Mouse (Mus musculus): Measurements from ENCODE around the gene Zfp637. TPM values are rescaled to one million over a fixed set of nuclear protein-coding genes. Genes with fewer than 3 reads are reported as not detected.
"Not testable (repeated sequence)": the region's sequence is repeated elsewhere in the genome, so short reads cannot be mapped to it uniquely, and the experiment has no call there.

The Zfp637 gene
- polyA plus RNA-seq, 1 experiment from 2014 or later, result 110 TPM

DNA sequence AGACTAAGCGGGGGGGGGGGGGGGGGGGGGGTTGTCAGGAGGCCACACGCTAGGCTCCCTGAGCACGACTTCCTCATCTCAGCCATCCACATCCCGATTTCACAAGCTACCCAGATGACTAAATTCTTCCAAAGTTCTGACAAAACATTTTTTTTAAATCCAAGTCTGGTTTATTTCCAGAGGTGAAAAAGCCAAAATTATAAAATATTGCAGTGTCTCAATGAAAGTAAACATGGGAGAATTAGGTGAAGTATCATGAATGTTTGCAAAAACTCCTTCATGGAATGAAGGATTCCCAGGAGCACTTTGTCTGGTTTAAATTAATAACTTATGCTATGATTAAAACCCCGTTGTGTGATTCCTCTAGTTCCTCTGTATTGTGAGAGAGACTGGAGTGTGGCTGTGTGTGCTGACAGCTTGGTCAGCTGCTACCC is 23.9 kb upstream of the Zfp637 start:
- no peak overlapping the region for H3K9ac ChIP-seq (ENCODE audit: low read depth, low read length)
- no peaks in the 10 kb centered on the region for H3K27me3 ChIP-seq (ENCODE audit: control insufficient read depth, insufficient read depth, low read length)
- H3K36me3 ChIP-seq (ENCODE audit: control insufficient read depth, insufficient read depth, low read length), result no peaks in the 10 kb centered on the region
- no peaks in the 10 kb centered on the region for H3K4me1 ChIP-seq (ENCODE audit: control insufficient read depth, insufficient read depth, low read length)
- ATAC-seq (ENCODE audit: low FRiP score, low TSS enrichment), result no peak
- no peak overlapping the region for H3K4me2 ChIP-seq (replicated peaks; ENCODE audit: low read depth, low read length)
- WGBS, result 79% methylated on average over 4 of the region's 5 CpGs
- no peak overlapping the region for H3K27ac ChIP-seq (ENCODE audit: low read depth, low read length)
- H3K4me3 ChIP-seq (ENCODE audit: low read length), result no peak overlapping the region
- H3K9me3 ChIP-seq (ENCODE audit: control insufficient read depth, low read length), result no peaks in the 10 kb centered on the region

DNA sequence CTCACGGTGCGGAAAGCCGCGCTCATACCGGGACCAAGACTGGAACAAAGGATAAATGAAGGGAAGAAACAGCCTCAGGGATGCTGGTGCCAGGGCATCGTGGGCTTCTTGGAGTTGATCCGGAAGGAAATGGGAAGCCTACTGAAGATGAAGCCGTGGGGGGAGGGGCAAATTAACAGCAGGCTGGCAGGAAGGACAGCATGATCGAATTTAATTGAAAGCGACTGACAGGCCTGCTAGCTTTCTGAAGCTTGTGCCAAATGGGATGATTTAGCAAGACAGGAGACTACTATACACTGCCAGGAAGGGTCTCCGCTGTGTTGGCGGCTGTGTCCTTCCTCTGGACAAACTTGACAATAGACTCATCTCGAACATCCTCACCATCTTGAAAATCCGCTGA is 20.7 kb upstream of the Zfp637 start:
- Histone ChIP-seq H3K27ac (ENCODE audit: low read depth, low read length) (no peak overlapping the region), H3K36me3 (ENCODE audit: control insufficient read depth, insufficient read depth, low read length) (no peaks in the 10 kb centered on the region), H3K9ac (ENCODE audit: low read depth, low read length) (no peak overlapping the region), H3K4me1 (ENCODE audit: control insufficient read depth, insufficient read depth, low read length) (no peaks in the 10 kb centered on the region), H3K4me2 (replicated peaks; ENCODE audit: low read depth, low read length) (no peak overlapping the region), H3K9me3 (ENCODE audit: control insufficient read depth, low read length) (no peaks in the 10 kb centered on the region), H3K4me3 (ENCODE audit: low read length) (no peak overlapping the region), H3K27me3 (ENCODE audit: control insufficient read depth, insufficient read depth, low read length) (no peaks in the 10 kb centered on the region)
- 92% methylated on average over 14 of the region's 14 CpGs for WGBS
- no peak for ATAC-seq (ENCODE audit: low FRiP score, low TSS enrichment)

DNA sequence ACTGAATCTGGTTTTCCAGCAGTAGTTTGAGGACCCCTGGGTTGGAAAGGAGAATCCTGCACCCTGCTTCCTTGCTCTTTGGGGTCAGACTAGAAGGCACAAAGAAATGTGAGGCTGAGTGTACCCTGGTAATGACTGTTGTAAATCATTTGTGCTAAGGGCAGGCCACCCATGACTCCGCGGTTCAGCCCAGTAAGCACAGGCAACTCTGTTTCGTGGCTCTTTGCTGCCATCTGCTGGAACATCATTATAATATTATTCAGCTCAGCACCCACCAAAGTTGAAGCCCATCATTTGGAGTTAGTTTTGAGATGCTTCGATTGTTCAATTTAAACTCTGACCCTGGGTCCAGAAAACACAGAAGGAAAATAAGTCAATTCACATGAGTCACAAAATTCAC is 15.6 kb upstream of the Zfp637 start:
- no peaks in the 10 kb centered on the region for H3K9me3 ChIP-seq (ENCODE audit: control insufficient read depth, low read length)
- peaks cover 8% of the 10 kb centered on the region for H3K4me1 ChIP-seq (ENCODE audit: control insufficient read depth, insufficient read depth, low read length)
- 6% methylated on average over 4 of the region's 4 CpGs for WGBS
- no peak overlapping the region for H3K27ac ChIP-seq (ENCODE audit: low read depth, low read length)
- no peak overlapping the region for H3K4me3 ChIP-seq (ENCODE audit: low read length)
- no peaks in the 10 kb centered on the region for H3K27me3 ChIP-seq (ENCODE audit: control insufficient read depth, insufficient read depth, low read length)
- H3K36me3 ChIP-seq (ENCODE audit: control insufficient read depth, insufficient read depth, low read length), result no peaks in the 10 kb centered on the region
- H3K9ac ChIP-seq (ENCODE audit: low read depth, low read length), result no peak overlapping the region
- peak; percentile 84; the same call in 1 of the 2 replicates for ATAC-seq (ENCODE audit: low FRiP score, low TSS enrichment)
- no peak overlapping the region for H3K4me2 ChIP-seq (replicated peaks; ENCODE audit: low read depth, low read length)

DNA sequence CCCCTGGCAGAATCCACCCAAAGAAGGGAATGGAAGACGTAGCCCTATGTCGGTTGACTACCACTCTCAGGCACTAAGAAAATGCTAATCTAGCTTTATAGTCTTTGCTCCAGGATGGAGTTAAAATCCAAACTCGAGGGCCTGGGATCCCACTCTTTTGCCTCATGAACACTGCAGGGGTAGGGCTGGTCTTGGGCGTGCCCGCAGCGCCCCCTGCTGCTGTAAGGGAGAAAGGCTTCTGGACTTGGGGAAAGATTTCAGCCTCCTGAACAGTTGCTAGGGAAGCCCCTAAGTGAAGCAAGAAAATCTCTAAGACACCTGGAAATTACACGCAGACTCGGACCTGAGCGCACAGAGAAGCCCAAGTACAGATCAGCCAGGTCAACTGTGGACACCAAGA is 12.7 kb upstream of the Zfp637 start:
- Histone ChIP-seq H3K9me3 (ENCODE audit: control insufficient read depth, low read length) (no peaks in the 10 kb centered on the region), H3K4me3 (ENCODE audit: low read length) (no peak overlapping the region), H3K4me2 (replicated peaks; ENCODE audit: low read depth, low read length) (no peak overlapping the region), H3K27ac (ENCODE audit: low read depth, low read length) (no peak overlapping the region), H3K9ac (ENCODE audit: low read depth, low read length) (no peak overlapping the region), H3K36me3 (ENCODE audit: control insufficient read depth, insufficient read depth, low read length) (no peaks in the 10 kb centered on the region), H3K27me3 (ENCODE audit: control insufficient read depth, insufficient read depth, low read length) (no peaks in the 10 kb centered on the region), H3K4me1 (ENCODE audit: control insufficient read depth, insufficient read depth, low read length) (peaks cover 8% of the 10 kb centered on the region)
- peak; percentile 32; the same call in 1 of the 2 replicates for ATAC-seq (ENCODE audit: low FRiP score, low TSS enrichment)
- 20% methylated on average over 9 of the region's 9 CpGs for WGBS

DNA sequence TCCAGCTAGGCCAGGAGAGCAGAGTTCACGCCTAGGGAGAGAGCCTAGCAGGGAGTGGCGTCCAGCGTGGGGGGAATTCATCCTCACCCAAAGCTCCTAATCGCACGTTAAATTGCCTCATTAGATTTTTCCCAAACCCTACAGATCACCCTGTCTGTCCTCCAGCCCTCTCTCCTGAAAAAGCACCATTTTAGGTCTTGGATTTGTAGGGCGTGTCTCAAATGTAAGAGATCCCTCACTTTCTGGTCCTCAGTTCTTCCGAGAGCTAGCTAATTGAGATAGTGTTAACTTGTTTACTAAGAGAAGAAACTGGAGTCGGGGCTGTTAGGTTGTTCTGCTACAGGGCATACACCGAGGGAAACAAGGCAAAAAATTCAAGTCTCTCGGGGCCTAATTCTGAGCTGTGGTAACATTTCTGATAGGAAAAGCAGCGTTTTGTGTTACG is 553 bp downstream of the Zfp637 start:
- H3K9ac ChIP-seq (ENCODE audit: low read depth, low read length), result peak overlapping the region; percentile 88
- H3K27me3 ChIP-seq (ENCODE audit: control insufficient read depth, insufficient read depth, low read length), result no peaks in the 10 kb centered on the region
- WGBS, result 13% methylated on average over 12 of the region's 12 CpGs
- no peaks in the 10 kb centered on the region for H3K9me3 ChIP-seq (ENCODE audit: control insufficient read depth, low read length)
- peak overlapping the region; percentile 84 for H3K4me3 ChIP-seq (ENCODE audit: low read length)
- ATAC-seq (ENCODE audit: low FRiP score, low TSS enrichment), result no peak
- peak overlapping the region; percentile 77 for H3K4me2 ChIP-seq (replicated peaks; ENCODE audit: low read depth, low read length)
- H3K27ac ChIP-seq (ENCODE audit: low read depth, low read length), result peak overlapping the region; percentile 88
- peaks cover 9% of the 10 kb centered on the region; the same call in 1 of the 2 replicates for H3K4me1 ChIP-seq (ENCODE audit: control insufficient read depth, insufficient read depth, low read length)
- H3K36me3 ChIP-seq (ENCODE audit: control insufficient read depth, insufficient read depth, low read length), result peaks cover 34% of the 10 kb centered on the region

DNA sequence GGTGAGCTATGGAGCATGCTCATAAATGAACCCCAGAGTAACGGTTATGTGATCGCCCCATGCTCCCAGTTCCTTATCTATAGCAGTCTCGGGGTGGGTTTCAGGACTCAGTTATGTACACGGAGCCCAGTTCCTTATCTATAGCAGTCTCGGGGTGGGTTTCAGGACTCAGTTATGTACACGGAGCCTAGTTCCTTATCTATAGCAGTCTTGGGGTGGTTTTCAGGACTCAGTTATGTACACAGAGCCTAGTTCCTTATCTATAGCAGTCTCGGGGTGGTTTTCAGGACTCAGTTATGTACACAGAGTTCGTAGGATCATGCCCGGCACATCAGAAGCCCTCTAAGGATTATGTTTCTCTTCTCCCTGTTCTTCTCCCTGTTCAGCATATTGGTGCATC is 3.6 kb downstream of the Zfp637 start:
- no peak for ATAC-seq (ENCODE audit: low FRiP score, low TSS enrichment)
- Histone ChIP-seq H3K4me3 (ENCODE audit: low read length) (no peak overlapping the region), H3K27ac (ENCODE audit: low read depth, low read length) (no peak overlapping the region), H3K4me1 (ENCODE audit: control insufficient read depth, insufficient read depth, low read length) (peaks cover 9% of the 10 kb centered on the region; the same call in 1 of the 2 replicates), H3K4me2 (replicated peaks; ENCODE audit: low read depth, low read length) (no peak overlapping the region), H3K27me3 (ENCODE audit: control insufficient read depth, insufficient read depth, low read length) (no peaks in the 10 kb centered on the region), H3K36me3 (ENCODE audit: control insufficient read depth, insufficient read depth, low read length) (peaks cover 52% of the 10 kb centered on the region), H3K9ac (ENCODE audit: low read depth, low read length) (no peak overlapping the region), H3K9me3 (ENCODE audit: control insufficient read depth, low read length) (no peaks in the 10 kb centered on the region)
- WGBS, result 90% methylated on average over 9 of the region's 9 CpGs

DNA sequence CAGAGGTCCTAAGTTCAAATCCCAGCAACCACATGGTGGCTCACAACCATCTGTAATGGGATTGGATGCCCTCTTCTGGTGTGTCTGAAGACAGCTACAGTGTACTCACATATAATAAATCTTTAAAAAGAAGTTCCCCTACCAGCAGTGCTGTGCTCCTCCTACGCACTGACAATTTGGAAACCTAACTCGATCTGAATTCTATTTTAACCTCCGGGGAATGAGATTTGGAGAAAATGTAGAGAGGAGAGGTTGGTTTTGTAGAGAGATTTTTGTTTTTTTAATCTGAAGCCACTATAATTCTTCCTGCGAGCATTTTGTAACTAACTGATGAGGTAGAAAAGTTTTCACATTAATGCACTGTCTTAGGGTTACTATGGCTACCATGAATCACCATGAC is 5.7 kb downstream of the Zfp637 start:
- 93% methylated on average over 4 of the region's 4 CpGs for WGBS
- H3K4me3 ChIP-seq (ENCODE audit: low read length); H3K27ac ChIP-seq (ENCODE audit: low read depth, low read length); H3K27me3 ChIP-seq (ENCODE audit: control insufficient read depth, insufficient read depth, low read length); H3K4me2 ChIP-seq (replicated peaks; ENCODE audit: low read depth, low read length); H3K9ac ChIP-seq (ENCODE audit: low read depth, low read length); H3K9me3 ChIP-seq (ENCODE audit: control insufficient read depth, low read length); ATAC-seq (ENCODE audit: low FRiP score, low TSS enrichment); H3K4me1 ChIP-seq (ENCODE audit: control insufficient read depth, insufficient read depth, low read length): not testable (repeated sequence)
- H3K36me3 ChIP-seq (ENCODE audit: control insufficient read depth, insufficient read depth, low read length), result peaks cover 52% of the 10 kb centered on the region

DNA sequence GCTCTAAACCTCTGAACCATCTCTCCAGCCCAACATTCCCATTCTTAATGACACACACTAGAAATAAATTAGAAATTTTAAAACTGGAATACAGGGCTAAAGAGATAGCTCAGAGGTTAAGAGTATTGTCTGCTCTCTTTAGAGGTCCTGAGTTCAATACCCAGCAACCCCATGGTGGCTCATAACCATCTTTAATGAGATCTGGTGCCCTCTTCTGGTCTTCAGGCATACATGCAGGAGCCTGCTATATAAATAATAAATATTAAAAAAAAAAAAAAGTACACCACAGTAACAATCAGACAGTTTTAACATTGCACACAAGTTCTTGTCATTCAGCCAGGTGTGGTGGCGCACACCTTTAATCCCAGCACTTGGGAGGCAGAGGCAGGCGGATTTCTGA is 6.8 kb downstream of the Zfp637 start:
- WGBS, result 98% methylated on average over 2 of the region's 2 CpGs
- no peak for ATAC-seq (ENCODE audit: low FRiP score, low TSS enrichment)
- H3K4me2 ChIP-seq (replicated peaks; ENCODE audit: low read depth, low read length), result no peak overlapping the region
- H3K4me1 ChIP-seq (ENCODE audit: control insufficient read depth, insufficient read depth, low read length), result no peaks in the 10 kb centered on the region
- no peaks in the 10 kb centered on the region for H3K27me3 ChIP-seq (ENCODE audit: control insufficient read depth, insufficient read depth, low read length)
- H3K36me3 ChIP-seq (ENCODE audit: control insufficient read depth, insufficient read depth, low read length), result peaks cover 52% of the 10 kb centered on the region
- no peak overlapping the region for H3K4me3 ChIP-seq (ENCODE audit: low read length)
- H3K9me3 ChIP-seq (ENCODE audit: control insufficient read depth, low read length), result no peaks in the 10 kb centered on the region
- H3K27ac ChIP-seq (ENCODE audit: low read depth, low read length), result no peak overlapping the region
- H3K9ac ChIP-seq (ENCODE audit: low read depth, low read length), result no peak overlapping the region

DNA sequence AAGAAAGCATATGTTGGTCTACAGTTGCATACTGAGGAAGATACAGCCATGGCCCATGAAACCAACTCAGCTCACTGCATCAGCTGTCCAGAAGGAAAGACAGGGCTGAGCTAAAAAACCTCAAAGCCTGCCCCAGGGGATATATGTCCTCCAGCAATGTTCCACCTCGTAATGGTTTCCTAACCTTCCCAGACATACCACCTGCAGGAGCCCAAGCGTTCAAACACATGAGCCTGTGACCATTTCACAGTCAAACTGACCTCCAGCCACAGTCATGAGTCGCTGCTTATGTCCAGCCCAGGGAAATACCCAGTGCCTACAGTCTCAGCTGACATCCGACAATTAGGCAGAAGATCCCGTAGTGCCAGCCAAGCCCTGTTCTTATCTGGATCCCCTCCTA is 7.6 kb downstream of the Zfp637 start:
- Histone ChIP-seq H3K4me1 (ENCODE audit: control insufficient read depth, insufficient read depth, low read length) (no peaks in the 10 kb centered on the region), H3K9ac (ENCODE audit: low read depth, low read length) (no peak overlapping the region), H3K4me2 (replicated peaks; ENCODE audit: low read depth, low read length) (no peak overlapping the region), H3K9me3 (ENCODE audit: control insufficient read depth, low read length) (no peaks in the 10 kb centered on the region), H3K4me3 (ENCODE audit: low read length) (no peak overlapping the region), H3K36me3 (ENCODE audit: control insufficient read depth, insufficient read depth, low read length) (peaks cover 48% of the 10 kb centered on the region), H3K27ac (ENCODE audit: low read depth, low read length) (no peak overlapping the region), H3K27me3 (ENCODE audit: control insufficient read depth, insufficient read depth, low read length) (no peaks in the 10 kb centered on the region)
- ATAC-seq (ENCODE audit: low FRiP score, low TSS enrichment), result no peak
- WGBS, result 91% methylated on average over 5 of the region's 5 CpGs
